Mouse (Mus musculus) olfactory bulb, adult 2 months (tissue): ENCODE measurements around the gene Itga5.

ENCODE experiments used
- CTCF ChIP-seq: fragments of 200-500 bp; IDR thresholded peaks from 2 replicates; pipeline ENCODE4 v1.5.1; 2012; ENCODE audit warnings: low read depth, mild to moderate bottlenecking, low read length, moderate library complexity; ENCODE audit not compliant: insufficient read depth
- POLR2A ChIP-seq: fragments of 200-500 bp; IDR thresholded peaks from 2 replicates; pipeline ENCODE4 v1.6.1; 2012; ENCODE audit warnings: mild to moderate bottlenecking, low read depth, low read length, moderate library complexity; ENCODE audit not compliant: insufficient read depth

DNA sequence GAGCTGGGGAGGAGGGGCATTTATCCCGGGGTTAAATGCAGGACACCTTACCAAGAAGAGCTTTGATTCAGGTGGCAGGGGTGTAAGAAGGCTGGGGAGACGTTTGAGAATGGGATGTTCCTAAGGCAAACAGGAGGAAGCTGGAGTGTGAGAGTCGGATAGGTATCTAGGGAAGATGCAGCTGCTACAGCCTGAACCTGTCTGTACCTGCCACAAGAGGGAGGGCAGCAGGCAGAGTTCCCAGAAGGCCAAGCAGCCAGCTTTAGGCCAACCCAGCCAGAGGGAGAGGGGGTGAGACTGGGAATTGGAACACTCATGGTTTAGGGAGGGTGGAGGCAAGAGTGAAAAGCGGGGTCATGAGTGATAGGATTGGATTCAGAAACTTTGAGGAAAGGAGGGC lies 25.8 kb downstream of the Itga5 start:
- TF ChIP-seq POLR2A: no peak
- no peak for TF ChIP-seq CTCF
